Mouse (Mus musculus): ENCODE data around the gene Prkcz.

GRCm38 (mm10) chr4:155344299-155344600 is 16.9 kb downstream of the Prkcz start:
- TF ChIP-seq CTCF (conservative IDR thresholded peaks at IDR 0.05 in 1 of 2, IDR thresholded peaks at IDR 0.05 in 1 of 2; ENCODE audit: low read depth in 2 of 2, low read length in 2 of 2) (no peak), EP300 (IDR thresholded peaks at IDR 0.05; ENCODE audit: low read length) (no peak), ETS1 (conservative IDR thresholded peaks at IDR 0.05; ENCODE audit: low read depth, low read length) (no peak), ELF1 (IDR thresholded peaks at IDR 0.05; ENCODE audit: low read depth, low read length) (no peak), POLR2A (IDR thresholded peaks at IDR 0.05; ENCODE audit: low read depth, low read length) (no peak), MXI1 (IDR thresholded peaks at IDR 0.05; ENCODE audit: low read depth, low read length) (no peak), MYC (IDR thresholded peaks at IDR 0.05; ENCODE audit: low read depth, low read length) (no peak), MAX (IDR thresholded peaks at IDR 0.05; ENCODE audit: low read length) (no peak), ZC3H11A (IDR thresholded peaks at IDR 0.05; ENCODE audit: low read depth, low read length) (no peak), MAFK (IDR thresholded peaks at IDR 0.05; ENCODE audit: insufficient replicate concordance, low read length) (no peak), ZMIZ1 (IDR thresholded peaks at IDR 0.05; ENCODE audit: low read depth, low read length) (no peak), RAD21 (IDR thresholded peaks at IDR 0.05; ENCODE audit: low read depth, low read length) (no peak), IRF4 (IDR thresholded peaks at IDR 0.05; ENCODE audit: low read depth, low read length) (no peak), USF1 (IDR thresholded peaks at IDR 0.05; ENCODE audit: low read depth, low read length) (no peak)
